Mouse (Mus musculus) kidney, embryonic 14.5 days (tissue): ENCODE measurements at regions not wholly inside any gene's neighbourhood (a gene's known extent, or its start where the extent isn't known, plus 50 kb on each side); places are given as distances from the start of the nearest gene placed in this dataset.
"Not testable (repeated sequence)": the region's sequence is repeated elsewhere in the genome, so short reads cannot be mapped to it uniquely, and the experiment has no call there.

Source experiments
- ATAC-seq: fragments of 200-750 bp; cut with Nextera tagmentation; 2 replicates; pipeline ENCODE4 v1.8.0; 2017; ENCODE audit warnings: moderate number of reproducible peaks, mild to moderate bottlenecking, moderate TSS enrichment, moderate library complexity; ENCODE audit not compliant: low FRiP score, low TSS enrichment
- H3K27ac ChIP-seq: fragments of 300-500 bp; sonication (generic); 2 replicates; pipeline ENCODE4 v1.5.1; 2014; ENCODE audit warnings: low read depth, mild to moderate bottlenecking, low read length, moderate library complexity, mixed read lengths
- H3K27me3 ChIP-seq: fragments of 300-500 bp; sonication (generic); 2 replicates; pipeline ENCODE4 v1.6.1; 2014; ENCODE audit warnings: mild to moderate bottlenecking, low read length; ENCODE audit not compliant: control insufficient read depth, insufficient read depth
- H3K36me3 ChIP-seq: fragments of 300-500 bp; sonication (generic); 2 replicates; pipeline ENCODE4 v1.6.1; 2014; ENCODE audit warnings: low read length, mixed read lengths; ENCODE audit not compliant: control insufficient read depth, insufficient read depth
- H3K4me1 ChIP-seq: fragments of 300-500 bp; sonication (generic); 2 replicates; pipeline ENCODE4 v1.6.1; 2014; ENCODE audit warnings: low read length, mixed read lengths; ENCODE audit not compliant: control insufficient read depth, insufficient read depth
- H3K4me2 ChIP-seq: fragments of 300-500 bp; sonication (generic); replicated peaks from 2 replicates; pipeline ENCODE4 v1.6.1; 2014; ENCODE audit warnings: low read depth, mild to moderate bottlenecking, low read length
- H3K4me3 ChIP-seq: fragments of 300-500 bp; sonication (generic); 2 replicates; pipeline ENCODE4 v1.5.1; 2014; ENCODE audit warnings: mild to moderate bottlenecking, low read length
- H3K9ac ChIP-seq: fragments of 300-500 bp; sonication (generic); 2 replicates; pipeline ENCODE4 v1.6.1; 2014; ENCODE audit warnings: low read depth, mild to moderate bottlenecking, low read length, moderate library complexity
- H3K9me3 ChIP-seq: fragments of 300-500 bp; sonication (generic); 2 replicates; pipeline ENCODE4 v1.6.1; 2016; ENCODE audit warnings: low read length; ENCODE audit not compliant: control insufficient read depth
- WGBS: fragments of 180-500 bp; shearing (Covaris S2); extraction: QIAGEN DNeasy Blood & Tissue Kit; methylation state at CpG from one replicate; pipeline ENCODE4 v1.1.7; 2014; 5-methylcytosine and 5-hydroxymethylcytosine counted together

- ATAC-seq: no peak
- Histone ChIP-seq H3K9ac (no peak overlapping the region), H3K9me3 (no peaks in the 10 kb centered on the region), H3K36me3 (no peaks in the 10 kb centered on the region), H3K4me2 (no peak overlapping the region), H3K27ac (no peak overlapping the region), H3K27me3 (no peaks in the 10 kb centered on the region), H3K4me3 (no peak overlapping the region), H3K4me1 (no peaks in the 10 kb centered on the region)
- WGBS: 77% methylated on average over 1 of the region's 1 CpGs
Observed at GRCm38 (mm10) chr12:16354711-16355110, 256.1 kb downstream of the Lpin1 start.

- H3K27me3 ChIP-seq: no peaks in the 10 kb centered on the region
- no peak for ATAC-seq
- no peaks in the 10 kb centered on the region for H3K9me3 ChIP-seq
- H3K4me3 ChIP-seq: no peak overlapping the region
- H3K27ac ChIP-seq: no peak overlapping the region
- no peak overlapping the region for H3K9ac ChIP-seq
- H3K4me1 ChIP-seq: no peaks in the 10 kb centered on the region
- H3K4me2 ChIP-seq: no peak overlapping the region
- no peaks in the 10 kb centered on the region for H3K36me3 ChIP-seq
Observed at GRCm38 (mm10) chr12:16351751-16352150, 259.0 kb downstream of the Lpin1 start.

- Histone ChIP-seq H3K36me3 (no peaks in the 10 kb centered on the region), H3K27me3 (no peaks in the 10 kb centered on the region), H3K4me3 (no peak overlapping the region), H3K9me3 (no peaks in the 10 kb centered on the region), H3K9ac (no peak overlapping the region), H3K4me1 (no peaks in the 10 kb centered on the region), H3K27ac (no peak overlapping the region), H3K4me2 (no peak overlapping the region)
- ATAC-seq: no peak
Observed at GRCm38 (mm10) chr12:16349310-16349709, 261.5 kb downstream of the Lpin1 start.

- H3K4me1 ChIP-seq: no peaks in the 10 kb centered on the region
- H3K27me3 ChIP-seq: no peaks in the 10 kb centered on the region
- no peak for ATAC-seq
- no peaks in the 10 kb centered on the region for H3K9me3 ChIP-seq
- no peak overlapping the region for H3K9ac ChIP-seq
- no peak overlapping the region for H3K4me3 ChIP-seq
- 78% methylated on average over 3 of the region's 3 CpGs for WGBS
- no peak overlapping the region for H3K27ac ChIP-seq
- no peak overlapping the region for H3K4me2 ChIP-seq
- no peaks in the 10 kb centered on the region for H3K36me3 ChIP-seq
Observed at GRCm38 (mm10) chr12:16344021-16344420, 266.7 kb downstream of the Lpin1 start.

- WGBS: 53% methylated on average over 2 of the region's 2 CpGs
- H3K9ac ChIP-seq, H3K27me3 ChIP-seq, H3K36me3 ChIP-seq, H3K27ac ChIP-seq, ATAC-seq, H3K4me2 ChIP-seq, H3K4me3 ChIP-seq, H3K9me3 ChIP-seq, H3K4me1 ChIP-seq: not testable (repeated sequence)
Observed at GRCm38 (mm10) chr12:16342030-16342429, 268.7 kb downstream of the Lpin1 start.

- Histone ChIP-seq H3K27me3 (no peaks in the 10 kb centered on the region), H3K9me3 (no peaks in the 10 kb centered on the region), H3K4me1 (no peaks in the 10 kb centered on the region), H3K27ac (no peak overlapping the region), H3K4me3 (no peak overlapping the region), H3K4me2 (no peak overlapping the region), H3K9ac (no peak overlapping the region), H3K36me3 (no peaks in the 10 kb centered on the region)
- 93% methylated on average over 3 of the region's 3 CpGs for WGBS
- ATAC-seq: no peak
Observed at GRCm38 (mm10) chr12:16331456-16331855, 279.3 kb downstream of the Lpin1 start.

GRCm38 (mm10) chr12:16329129-16329528 lies 281.6 kb downstream of the Lpin1 start:
- no peak overlapping the region for H3K9ac ChIP-seq
- no peaks in the 10 kb centered on the region for H3K4me1 ChIP-seq
- no peaks in the 10 kb centered on the region for H3K36me3 ChIP-seq
- no peaks in the 10 kb centered on the region for H3K27me3 ChIP-seq
- WGBS: 67% methylated on average over 2 of the region's 2 CpGs
- no peak for ATAC-seq
- no peak overlapping the region for H3K4me2 ChIP-seq
- H3K4me3 ChIP-seq: no peak overlapping the region
- H3K9me3 ChIP-seq: no peaks in the 10 kb centered on the region
- no peak overlapping the region for H3K27ac ChIP-seq

GRCm38 (mm10) chr12:16320536-16321402 lies 290.0 kb downstream of the Lpin1 start:
- no peak overlapping the region for H3K9ac ChIP-seq
- H3K4me3 ChIP-seq: no peak overlapping the region
- no peak for ATAC-seq
- no peaks in the 10 kb centered on the region for H3K4me1 ChIP-seq
- H3K36me3 ChIP-seq: no peaks in the 10 kb centered on the region
- no peak overlapping the region for H3K27ac ChIP-seq
- WGBS: 58% methylated on average over 9 of the region's 9 CpGs
- H3K27me3 ChIP-seq: no peaks in the 10 kb centered on the region
- no peak overlapping the region for H3K4me2 ChIP-seq
- H3K9me3 ChIP-seq: no peaks in the 10 kb centered on the region

- no peak overlapping the region for H3K27ac ChIP-seq
- no peaks in the 10 kb centered on the region for H3K27me3 ChIP-seq
- no peaks in the 10 kb centered on the region for H3K36me3 ChIP-seq
- H3K9ac ChIP-seq: no peak overlapping the region
- 91% methylated on average over 3 of the region's 3 CpGs for WGBS
- H3K4me2 ChIP-seq: no peak overlapping the region
- no peak for ATAC-seq
- no peaks in the 10 kb centered on the region for H3K4me1 ChIP-seq
- H3K9me3 ChIP-seq: no peaks in the 10 kb centered on the region
- no peak overlapping the region for H3K4me3 ChIP-seq
Observed at GRCm38 (mm10) chr12:16308101-16308500, 302.7 kb downstream of the Lpin1 start.
